Mouse (Mus musculus): ENCODE measurements around the gene Zfp105.

The Zfp105 gene

GRCm38 (mm10) chr9:122922936-122923381 lies at the start of gene Zfp105:
Gene Zfp105, plus strand, starts transcription at chr9:122923072.
- peak; percentile 92 for DNase-seq (ENCODE audit: extremely low spot score)

GRCm38 (mm10) chr9:122874653-122875052 lies 48.2 kb upstream of the Zfp105 start:
- DNase-seq (ENCODE audit: extremely low spot score), result no peak

DNA sequence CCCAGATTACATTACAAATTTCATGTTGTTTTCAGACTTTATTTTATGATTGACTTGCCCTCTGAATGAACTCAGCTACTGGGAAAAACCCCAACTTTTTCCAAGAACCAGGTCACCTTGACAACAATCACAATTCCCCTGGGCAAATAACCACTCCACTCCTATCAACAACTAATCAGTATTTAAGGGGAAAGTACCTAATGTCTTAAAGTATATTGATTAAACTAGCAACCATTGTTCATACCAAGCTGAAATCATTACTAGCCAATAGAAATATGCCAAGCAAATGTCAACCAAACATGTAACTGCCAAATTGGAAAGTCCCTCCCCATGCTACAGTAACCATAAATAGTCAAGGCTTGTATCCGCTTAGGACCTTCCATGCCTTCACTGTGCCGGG lies 47.7 kb upstream of the Zfp105 start:
- DNase-seq (ENCODE audit: extremely low spot score), result no peak

- DNase-seq (ENCODE audit: extremely low spot score), result no peak
Observed at GRCm38 (mm10) chr9:122885385-122885784, 37.5 kb upstream of the Zfp105 start, which contains the start of gene Zkscan7. Gene Zkscan7, plus strand, starts transcription at chr9:122885685.

GRCm38 (mm10) chr9:122886372-122887179 lies 36.3 kb upstream of the Zfp105 start:
- DNase-seq (ENCODE audit: extremely low spot score), result peak; percentile 61

DNA sequence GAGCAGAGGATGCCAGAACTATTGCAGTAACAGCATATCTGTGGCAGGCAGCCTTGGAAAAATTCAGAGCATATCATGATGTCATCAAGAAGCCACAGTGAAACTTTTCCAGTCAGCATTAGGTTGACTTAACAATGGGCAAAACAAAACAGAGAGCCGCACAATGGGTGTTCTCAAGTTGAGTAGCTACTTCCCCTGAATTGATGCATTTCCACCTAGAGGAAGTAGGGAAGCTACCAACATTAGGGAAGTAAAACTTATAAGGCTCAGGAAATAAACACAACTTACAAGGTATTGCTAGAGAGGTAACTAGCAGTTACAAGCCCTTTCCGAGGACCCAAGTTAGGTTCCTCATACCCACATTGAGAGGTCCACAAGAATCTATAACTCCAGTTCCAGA lies 21.8 kb upstream of the Zfp105 start:
- no peak for DNase-seq (ENCODE audit: extremely low spot score)

DNA sequence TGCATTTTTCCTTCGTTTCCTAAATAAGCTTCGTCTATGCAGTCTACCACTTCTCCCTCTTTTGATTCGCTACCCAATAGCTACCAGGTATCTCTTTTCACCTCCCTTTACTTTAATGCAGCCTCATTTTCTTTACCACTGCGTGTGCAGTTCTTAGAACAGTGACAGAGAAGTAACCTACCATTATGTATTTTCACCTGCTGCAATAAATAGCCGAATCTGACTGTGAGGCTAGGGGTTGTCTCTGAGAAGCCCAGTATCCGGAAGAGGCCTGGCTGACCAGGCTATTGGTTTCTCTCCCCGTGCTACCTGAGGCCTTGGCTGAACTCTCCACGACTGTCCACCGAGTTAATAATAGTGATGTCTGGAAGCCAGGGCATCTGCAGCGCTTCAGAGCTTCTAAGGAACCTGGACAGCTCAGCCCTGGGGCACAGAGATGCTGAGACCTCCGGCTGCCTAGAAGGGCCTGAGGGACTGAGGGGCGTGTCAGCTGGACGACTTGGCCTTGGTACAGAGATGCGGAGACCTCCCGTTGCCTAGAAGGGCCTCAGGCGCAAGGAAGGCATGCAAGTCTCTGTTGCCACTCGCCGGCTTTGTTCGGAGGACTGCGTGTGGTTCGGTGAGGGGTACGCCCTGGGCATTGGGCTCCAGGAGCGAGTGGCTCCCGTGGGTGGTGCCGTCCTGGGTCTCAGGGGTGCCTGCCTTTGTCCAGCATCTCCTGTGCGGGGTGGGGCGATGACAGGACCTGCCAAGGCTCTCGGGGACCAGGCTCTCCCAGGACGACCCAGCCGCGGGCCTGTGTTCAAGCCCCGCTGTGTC lies 19.9 kb upstream of the Zfp105 start:
- DNase-seq (ENCODE audit: extremely low spot score), result peak; percentile 86

GRCm38 (mm10) chr9:122922436-122922835 lies 436 bp upstream of the Zfp105 start:
- DNase-seq (ENCODE audit: extremely low spot score), result no peak

- no peak for DNase-seq (ENCODE audit: extremely low spot score)
Observed at GRCm38 (mm10) chr9:122928915-122929314, 6.0 kb downstream of the Zfp105 start.

- peak; percentile 97 for DNase-seq (ENCODE audit: extremely low spot score)
Observed at GRCm38 (mm10) chr9:122950643-122951475, 28.0 kb downstream of the Zfp105 start, which contains the start of the genes 1110059G10Rik and Kif15. Gene 1110059G10Rik, minus strand, starts transcription at chr9:122951000. Gene Kif15, plus strand, starts transcription at chr9:122951046.
